Mouse (Mus musculus): ENCODE results near the gene Tpp1.

The Tpp1 gene

GRCm38 (mm10) chr7:105726980-105727325, 25.1 kb downstream of the Tpp1 start:
- no peak for DNase-seq (ENCODE audit: low spot score)

DNA sequence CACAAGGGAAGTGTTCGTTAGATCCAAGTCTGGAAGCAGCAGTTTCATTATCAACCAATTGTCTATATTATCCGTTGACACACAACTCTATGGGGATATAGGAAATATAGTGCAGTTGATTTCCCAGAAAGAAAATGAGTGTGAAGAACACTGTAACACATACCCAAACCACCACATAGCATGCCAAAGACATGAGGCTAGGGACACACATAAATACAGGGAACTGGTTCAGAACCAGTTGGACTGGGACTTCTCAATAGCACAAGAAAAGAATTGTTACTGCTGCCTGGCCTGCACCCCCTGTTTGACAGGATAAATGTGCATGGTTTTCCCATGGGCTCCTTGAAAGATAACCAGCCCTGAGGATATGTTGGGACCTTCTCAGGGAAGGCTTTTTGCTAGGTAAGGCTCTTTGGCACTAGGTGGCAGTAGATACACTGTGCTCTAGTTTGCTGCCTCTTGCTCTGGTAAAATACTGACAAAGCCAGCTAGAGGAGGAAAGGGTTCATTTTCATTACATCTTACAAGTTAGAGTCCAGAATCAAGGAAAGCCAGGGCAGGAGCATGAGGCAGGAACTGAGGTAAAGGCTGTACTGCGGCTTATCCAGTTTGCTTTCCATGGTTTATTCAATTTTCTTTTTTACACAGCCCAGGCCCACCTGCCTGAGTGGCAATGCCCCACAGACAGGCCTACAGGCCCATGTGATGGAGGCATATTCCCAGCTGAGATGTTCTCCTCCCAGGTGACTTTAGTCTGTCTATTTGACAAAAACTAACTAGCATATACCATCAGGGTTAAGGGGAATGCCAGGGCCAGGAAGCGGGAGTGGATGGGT, 25.7 kb downstream of the Tpp1 start:
- no peak for DNase-seq (ENCODE audit: low spot score)

DNA sequence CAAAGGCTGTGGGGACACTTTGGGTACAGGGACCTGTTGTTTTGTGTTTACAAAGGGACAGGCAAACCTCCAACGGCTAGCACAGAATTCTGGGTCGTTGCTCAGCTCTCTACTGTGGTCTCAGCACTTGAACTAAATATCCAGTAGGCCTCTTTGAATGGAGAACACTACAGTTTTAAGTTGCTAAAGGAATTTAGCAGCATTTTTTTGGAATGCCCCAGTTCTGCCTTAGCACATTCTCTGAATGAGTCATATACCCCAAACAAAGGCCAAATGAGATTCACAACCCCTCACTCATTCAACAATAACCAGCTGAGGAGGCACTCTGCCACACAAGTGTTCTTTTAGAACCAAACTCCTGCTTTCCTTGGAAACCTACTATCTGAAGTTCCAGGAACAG, 30.1 kb downstream of the Tpp1 start:
- no peak for DNase-seq (ENCODE audit: low spot score)

- DNase-seq (ENCODE audit: low spot score), result no peak
Observed at GRCm38 (mm10) chr7:105715366-105715765, 36.7 kb downstream of the Tpp1 start.

- DNase-seq (ENCODE audit: low spot score), result no peak
Observed at GRCm38 (mm10) chr7:105708733-105709132, 43.3 kb downstream of the Tpp1 start.

GRCm38 (mm10) chr7:105703816-105704215, 48.2 kb downstream of the Tpp1 start:
- no peak for DNase-seq (ENCODE audit: low spot score)

GRCm38 (mm10) chr7:105703184-105703583, 48.9 kb downstream of the Tpp1 start:
- DNase-seq (ENCODE audit: low spot score), result no peak
